Mouse (Mus musculus) MEL (cell line): ENCODE measurements around the gene Raly. TPM values are rescaled to one million over a fixed set of nuclear protein-coding genes. Genes with fewer than 3 reads are reported as not detected.

Experiments used
- DNase-seq: peaks from one replicate; pipeline ENCODE4 v3.0.0; 2011; ENCODE audit warnings: low read depth, low spot score
- H3K27ac ChIP-seq: 2 replicates; pipeline ENCODE4 v1.5.1; 2012; ENCODE audit warnings: low read depth, mild to moderate bottlenecking, control low read depth, low read length, moderate library complexity; ENCODE audit not compliant: control insufficient read depth
- H3K27me3 ChIP-seq, 2 experiments: fragments of 150-350 bp in 1 of 2; sonication (generic) in 1 of 2; 2 replicates each; pipeline ENCODE4 v1.6.1; 2012; ENCODE audit warnings: low read length in 2 of 2, mild to moderate bottlenecking in 2 of 2, improper control_type of control experiment in 1 of 2, moderate library complexity in 1 of 2; ENCODE audit not compliant: insufficient read depth in 2 of 2, control insufficient read depth in 1 of 2
- H3K36me3 ChIP-seq, 2 experiments: 2 replicates each; pipeline ENCODE4 v1.6.1; 2012 to 2014; ENCODE audit warnings: low read length in 2 of 2, improper control_type of control experiment in 1 of 2, inconsistent platforms in 1 of 2, mild to moderate bottlenecking in 1 of 2; ENCODE audit not compliant: insufficient read depth in 2 of 2, control insufficient read depth in 1 of 2
- H3K4me1 ChIP-seq, 2 experiments: fragments of 150-350 bp in 1 of 2; sonication (generic) in 1 of 2; 2 replicates each; pipeline ENCODE4 v1.6.1; 2012; ENCODE audit warnings: low read length in 2 of 2, improper control_type of control experiment in 1 of 2, mild to moderate bottlenecking in 1 of 2; ENCODE audit not compliant: insufficient read depth in 2 of 2, control insufficient read depth in 1 of 2
- H3K4me3 ChIP-seq, 2 experiments: fragments of 150-350 bp in 1 of 2; sonication (generic) in 1 of 2; 2 replicates each; pipeline ENCODE4 v1.5.1; 2012; ENCODE audit warnings: low read depth in 2 of 2, low read length in 2 of 2, mild to moderate bottlenecking in 2 of 2, moderate library complexity in 2 of 2, control low read depth in 1 of 2, improper control_type of control experiment in 1 of 2; ENCODE audit not compliant: control insufficient read depth in 1 of 2, insufficient read depth in 1 of 2
- H3K79me2 ChIP-seq: 2 replicates; pipeline ENCODE4 v1.6.1; 2012; ENCODE audit warnings: mild to moderate bottlenecking, low read length, moderate library complexity; ENCODE audit not compliant: control insufficient read depth, poor library complexity, insufficient read depth
- H3K9ac ChIP-seq: 2 replicates; pipeline ENCODE4 v1.6.1; 2012; ENCODE audit warnings: low read depth, mild to moderate bottlenecking, control low read depth, low read length, moderate library complexity; ENCODE audit not compliant: control insufficient read depth, poor library complexity, severe bottlenecking
- H3K9me3 ChIP-seq: fragments of 150-350 bp; sonication (generic); replicated peaks from 2 replicates; pipeline ENCODE4 v1.6.1; 2012; ENCODE audit warnings: mild to moderate bottlenecking, low read length, improper control_type of control experiment, moderate library complexity; ENCODE audit not compliant: insufficient read depth
- CHD1 ChIP-seq: IDR thresholded peaks from 2 replicates; pipeline ENCODE4 v1.6.1; 2012; ENCODE audit warnings: low read depth, mild to moderate bottlenecking, inconsistent platforms, low read length, improper control_type of control experiment
- CTCF ChIP-seq, 3 experiments: IDR thresholded peaks in 2 of 3; conservative IDR thresholded peaks in 1 of 3; 2 replicates each; pipeline ENCODE4 v1.5.1; 2011 to 2012; ENCODE audit warnings: low read length in 3 of 3, low read depth in 2 of 3, mild to moderate bottlenecking in 2 of 3, improper control_type of control experiment in 1 of 3, inconsistent platforms in 1 of 3, mixed read lengths in 1 of 3, moderate library complexity in 1 of 3; ENCODE audit not compliant: control insufficient read depth in 1 of 3, insufficient read depth in 1 of 3, poor library complexity in 1 of 3, severe bottlenecking in 1 of 3
- ELF1 ChIP-seq: IDR thresholded peaks from 2 replicates; pipeline ENCODE4 v1.6.1; 2014; ENCODE audit warnings: low read depth, mild to moderate bottlenecking, inconsistent platforms, low read length, improper control_type of control experiment, moderate library complexity
- ETS1 ChIP-seq: IDR thresholded peaks from 2 replicates; pipeline ENCODE4 v1.6.1; 2012; ENCODE audit warnings: low read depth, mild to moderate bottlenecking, inconsistent platforms, low read length, improper control_type of control experiment, moderate library complexity
- MAFK ChIP-seq: IDR thresholded peaks from 2 replicates; pipeline ENCODE4 v1.6.1; 2011; ENCODE audit warnings: low read depth, mild to moderate bottlenecking, low read length, improper control_type of control experiment, borderline replicate concordance
- MAZ ChIP-seq: IDR thresholded peaks from 2 replicates; pipeline ENCODE4 v1.6.1; 2012; ENCODE audit warnings: low read depth, mild to moderate bottlenecking, inconsistent platforms, low read length, improper control_type of control experiment
- MXI1 ChIP-seq: IDR thresholded peaks from 2 replicates; pipeline ENCODE4 v1.6.1; 2011; ENCODE audit warnings: mild to moderate bottlenecking, low read depth, low read length, improper control_type of control experiment
- NRF1 ChIP-seq: IDR thresholded peaks from 2 replicates; pipeline ENCODE4 v1.6.1; 2014; ENCODE audit warnings: low read depth, mild to moderate bottlenecking, inconsistent platforms, low read length, improper control_type of control experiment, moderate library complexity; ENCODE audit not compliant: poor library complexity, insufficient read depth, severe bottlenecking
- POLR2AphosphoS2 ChIP-seq: IDR thresholded peaks from 2 replicates; pipeline ENCODE4 v1.6.1; 2011; ENCODE audit warnings: low read length, improper control_type of control experiment
- POLR2AphosphoS5 ChIP-seq: IDR thresholded peaks from 2 replicates; pipeline ENCODE4 v1.6.1; 2012; ENCODE audit warnings: low read depth, borderline replicate concordance, mild to moderate bottlenecking, inconsistent platforms, low read length, moderate library complexity, mixed read lengths
- SIN3A ChIP-seq: IDR thresholded peaks from 2 replicates; pipeline ENCODE4 v1.6.1; 2012; ENCODE audit warnings: low read length, improper control_type of control experiment, inconsistent platforms
- SMC3 ChIP-seq: IDR thresholded peaks from 2 replicates; pipeline ENCODE4 v1.6.1; 2011; ENCODE audit warnings: low read depth, low read length, improper control_type of control experiment
- TAL1 ChIP-seq: IDR thresholded peaks from 2 replicates; pipeline ENCODE4 v1.6.1; 2012; ENCODE audit warnings: mild to moderate bottlenecking, inconsistent platforms, low read length, moderate library complexity, mixed read lengths
- TBP ChIP-seq: IDR thresholded peaks from 2 replicates; pipeline ENCODE4 v1.8.0; 2011; ENCODE audit warnings: low read depth, low read length, improper control_type of control experiment
- TCF12 ChIP-seq: IDR thresholded peaks from 2 replicates; pipeline ENCODE4 v1.6.1; 2014; ENCODE audit warnings: low read depth, mild to moderate bottlenecking, inconsistent platforms, low read length, improper control_type of control experiment, moderate library complexity
- ZNF384 ChIP-seq: IDR thresholded peaks from 2 replicates; pipeline ENCODE4 v1.6.1; 2012; ENCODE audit warnings: low read depth, mild to moderate bottlenecking, inconsistent platforms, low read length, improper control_type of control experiment
- polyA plus RNA-seq, 2 experiments: library from polyadenylated mRNA; stranded (reverse) in 1 of 2; unstranded in 1 of 2; fragments of >175 nt in 1 of 2; fragments of >200 nt in 1 of 2; gene quantifications; 2 replicates each; pipeline versions ENCODE4 v1.2.1 to v1.2.4; 2012; ENCODE audit warnings: low replicate concordance in 2 of 2, low read depth in 1 of 2; ENCODE audit not compliant: insufficient read length in 2 of 2, insufficient read depth in 1 of 2, missing spikeins in 1 of 2
- total RNA-seq: library from RNA; depleted of rRNA; stranded (reverse); fragments of 300-350 nt; gene quantifications from 2 replicates; pipeline ENCODE4 v1.2.3, GENCODE M21; 2012

Gene Raly
- total and polyA plus RNA-seq, 3 experiments = 214 to 407 TPM; not detected in 1

- H3K36me3 ChIP-seq = peaks cover 0 to 2% of the 10 kb centered on the region in 2 experiments; a peak in 2 of 4 replicates
- H3K79me2 ChIP-seq = no peaks in the 10 kb centered on the region
- TF ChIP-seq TAL1 (no peak), SIN3A (0 out of 2 replicates have a peak, but pooled peaks have one; percentile 24), NRF1 (no peak), POLR2AphosphoS5 (no peak), ETS1 (no peak)
- no peaks in the 10 kb centered on the region for H3K9me3 ChIP-seq
- no peak overlapping the region for H3K9ac ChIP-seq
- no peak overlapping the region for H3K27ac ChIP-seq
- H3K4me3 ChIP-seq = no peak overlapping the region
- H3K4me1 ChIP-seq = peaks cover 0 to 19% of the 10 kb centered on the region in 2 experiments; a peak in 2 of 4 replicates
- no peaks in the 10 kb centered on the region; a peak in 1 of 4 replicates for H3K27me3 ChIP-seq
- DNase-seq = peak; percentile 73
These were observed 25.3 kb upstream of the Raly start for GRCm38 (mm10) chr2:154765554-154766008.

- no peak overlapping the region for H3K27ac ChIP-seq
- H3K36me3 ChIP-seq = peaks cover 0 to 2% of the 10 kb centered on the region in 2 experiments; a peak in 2 of 4 replicates
- H3K79me2 ChIP-seq = no peaks in the 10 kb centered on the region
- no peak overlapping the region for H3K4me3 ChIP-seq
- no peaks in the 10 kb centered on the region for H3K9me3 ChIP-seq
- H3K4me1 ChIP-seq = peaks cover 0 to 19% of the 10 kb centered on the region in 2 experiments; a peak in 2 of 4 replicates
- peak; percentile 66 for DNase-seq
- no peak overlapping the region for H3K9ac ChIP-seq
- TF ChIP-seq TBP = 0 out of 2 replicates have a peak, but pooled peaks have one; percentile 9
- TF ChIP-seq TCF12 = no peak
- peaks cover 0 to 2% of the 10 kb centered on the region in 2 experiments; a peak in 1 of 4 replicates for H3K27me3 ChIP-seq
These were observed 23.8 kb upstream of the Raly start for GRCm38 (mm10) chr2:154767051-154767450.

DNA sequence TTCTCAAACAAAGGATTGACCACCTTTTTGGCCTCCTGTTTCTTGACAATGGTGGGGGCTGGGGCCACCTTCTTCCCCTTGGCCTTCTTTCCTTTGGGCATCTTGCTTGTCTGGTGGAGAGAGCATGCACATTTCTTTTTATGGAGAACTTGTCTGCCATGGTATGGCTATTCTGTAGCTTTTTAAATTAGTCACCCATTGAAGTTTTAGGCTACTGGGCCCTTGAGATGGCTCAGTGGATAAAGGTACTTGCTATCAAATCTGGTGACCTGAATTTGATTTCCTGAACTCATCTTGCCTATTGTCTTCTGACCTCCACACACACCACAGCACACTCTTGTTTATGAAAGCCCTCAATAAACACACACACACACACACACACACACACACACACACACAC, 21.0 kb upstream of the Raly start, which contains the start of gene Gm14214:
Gm14214 (minus strand) TSS at position 101 of the 400 bp plus-strand sequence.
- no peak within 1 kb of the TSS for H3K27ac ChIP-seq
- H3K36me3 ChIP-seq = no peaks in the 10 kb centered on the region
- TF ChIP-seq CHD1 (no peak), POLR2AphosphoS2 (no peak), MAZ (no peak), MAFK (no peak), CTCF (IDR thresholded peaks at IDR 0.05 in 2 of 3, conservative IDR thresholded peaks at IDR 0.05 in 1 of 3; ENCODE audit: control insufficient read depth in 1 of 3, insufficient read depth in 1 of 3, low read depth in 2 of 3, low read length in 3 of 3, poor library complexity in 1 of 3, severe bottlenecking in 1 of 3) (no peak), MXI1 (no peak), TCF12 (no peak), NRF1 (no peak), ETS1 (no peak), ZNF384 (no peak), ELF1 (no peak), SMC3 (no peak)
- no peaks in the 10 kb centered on the region for H3K79me2 ChIP-seq
- no peak within 1 kb of the TSS for H3K4me3 ChIP-seq
- no peaks in the 10 kb centered on the region for H3K9me3 ChIP-seq
- peaks cover 0 to 2% of the 10 kb centered on the region in 2 experiments; a peak in 1 of 4 replicates for H3K27me3 ChIP-seq
- peaks cover 0 to 14% of the 10 kb centered on the region in 2 experiments; a peak in 2 of 4 replicates for H3K4me1 ChIP-seq
- no peak for DNase-seq
- H3K9ac ChIP-seq = no peak within 1 kb of the TSS
